Mouse (Mus musculus) induced T-regulatory cell, adult 2 months (primary cell): ENCODE results near the gene Fam47e.

ENCODE experiments used
- DNase-seq: peaks from one replicate; pipeline ENCODE4 v3.0.0-alpha.2; 2012; ENCODE audit warnings: low read depth

Fam47e gene

DNA sequence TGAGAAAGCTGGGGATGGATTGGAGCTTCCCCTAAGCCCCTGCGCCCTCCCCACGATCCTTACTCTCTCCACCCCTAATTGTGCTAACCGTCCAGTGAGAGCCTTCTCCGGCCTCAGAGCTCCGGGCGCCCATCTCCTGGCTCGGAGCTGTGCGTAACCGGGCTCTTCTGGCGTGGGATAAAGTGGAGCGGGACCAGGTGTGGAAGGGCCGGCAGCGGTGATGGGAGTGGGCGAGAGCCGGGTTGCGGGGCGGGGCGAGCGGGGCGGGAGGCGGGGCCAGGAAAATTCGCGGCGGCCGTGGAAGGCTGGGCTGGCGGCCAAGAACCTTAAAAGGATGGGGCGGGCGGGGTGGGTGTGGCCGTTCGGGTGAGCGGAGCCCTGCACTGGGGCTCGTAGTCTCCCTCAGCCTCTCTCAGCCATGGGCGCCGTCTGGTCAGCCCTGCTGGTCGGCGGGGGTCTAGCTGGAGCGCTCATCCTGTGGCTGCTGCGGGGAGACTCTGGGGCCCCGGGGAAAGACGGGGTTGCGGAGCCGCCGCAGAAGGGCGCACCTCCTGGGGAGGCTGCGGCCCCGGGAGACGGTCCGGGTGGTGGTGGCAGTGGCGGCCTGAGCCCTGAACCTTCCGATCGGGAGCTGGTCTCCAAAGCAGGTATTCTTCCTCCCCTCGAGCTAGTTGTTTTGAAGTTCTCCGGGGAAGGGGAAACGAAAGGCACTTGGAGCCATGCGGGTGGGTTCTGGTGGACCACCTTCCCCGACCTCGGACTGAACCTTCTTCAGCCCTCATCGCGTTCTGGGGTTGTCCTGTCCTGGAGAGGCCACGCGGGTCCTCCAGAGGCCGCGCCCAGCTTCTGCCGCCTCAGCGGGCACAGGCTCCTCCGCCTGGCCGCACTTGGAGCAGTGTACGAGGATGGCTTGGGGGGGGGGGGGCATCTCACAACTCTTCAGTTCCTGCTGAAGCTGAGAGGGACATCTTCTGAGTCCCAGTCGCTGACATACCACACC, 48.1 kb downstream of the Fam47e start, which contains the start of gene Stbd1:
Gene Stbd1 (plus strand): TSS at position 351 of the 1,000 bp plus-strand sequence.
- DNase-seq, result peak; percentile 67

DNA sequence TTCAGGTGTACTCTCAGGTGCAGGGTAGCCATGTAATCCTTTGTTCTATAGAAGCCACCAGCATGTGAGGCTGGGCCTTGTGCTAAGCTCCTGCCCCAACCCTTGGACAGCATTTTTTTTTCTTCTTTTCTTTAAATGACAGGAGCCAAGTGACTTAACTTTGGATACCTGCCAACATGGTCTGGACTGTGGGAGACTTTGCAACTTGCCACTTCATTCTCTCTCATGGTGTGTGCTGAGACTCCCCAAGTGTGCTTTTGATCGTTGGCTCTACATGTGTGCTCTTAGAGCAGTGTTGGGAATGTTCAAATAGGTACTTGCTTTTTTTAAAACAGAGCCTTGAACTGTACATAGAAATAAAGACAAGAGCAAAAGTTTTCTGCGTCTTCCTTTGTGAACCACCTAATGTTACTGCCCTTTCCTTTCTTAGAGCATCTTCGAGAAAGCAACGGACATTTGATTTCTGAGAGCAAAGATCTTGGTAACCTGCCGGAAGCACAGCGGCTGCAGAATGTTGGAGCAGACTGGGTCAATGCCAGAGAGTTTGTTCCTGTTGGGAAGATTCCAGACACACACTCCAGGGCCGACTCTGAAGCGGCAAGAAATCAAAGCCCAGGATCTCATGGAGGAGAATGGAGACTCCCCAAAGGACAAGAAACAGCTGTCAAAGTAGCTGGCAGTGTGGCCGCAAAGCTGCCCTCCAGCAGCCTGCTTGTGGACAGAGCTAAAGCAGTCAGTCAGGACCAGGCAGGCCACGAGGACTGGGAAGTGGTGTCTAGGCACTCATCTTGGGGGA, 49.8 kb downstream of the Fam47e start:
- DNase-seq, result no peak

DNA sequence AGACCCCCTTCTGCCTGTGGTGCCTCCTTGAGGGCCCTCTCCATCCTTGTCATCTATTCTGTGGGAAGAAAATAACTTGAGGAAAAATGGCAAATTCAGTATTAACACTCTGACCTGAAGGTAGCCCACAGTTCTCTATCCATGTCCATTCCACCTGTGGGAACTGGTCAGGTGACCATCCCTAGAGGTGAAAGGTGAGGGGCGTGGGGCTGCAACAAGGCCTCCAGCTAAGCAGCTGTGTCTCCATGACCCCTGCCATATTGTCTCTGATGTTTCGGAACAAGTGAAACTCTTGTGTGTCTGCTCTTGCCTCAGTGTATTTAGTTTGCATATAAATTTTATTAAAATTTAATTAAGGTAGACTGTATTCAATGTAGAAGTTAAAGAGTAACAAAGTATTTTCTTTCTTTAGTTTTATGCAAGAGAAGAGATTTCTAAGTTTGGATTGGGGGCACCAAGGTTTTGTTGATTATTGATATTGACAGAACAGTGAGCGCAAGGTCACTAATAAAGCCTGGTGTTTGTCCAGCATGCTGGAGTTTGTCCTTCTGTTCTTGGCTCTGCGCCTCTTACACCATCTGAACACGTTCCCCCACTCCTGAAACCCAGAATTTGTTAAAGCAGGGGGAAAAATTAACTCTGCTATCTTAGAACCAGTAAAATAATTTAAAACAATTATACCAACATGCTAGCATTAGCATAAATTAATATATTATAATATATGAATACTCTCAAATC, 52.8 kb downstream of the Fam47e start:
- no peak for DNase-seq

DNA sequence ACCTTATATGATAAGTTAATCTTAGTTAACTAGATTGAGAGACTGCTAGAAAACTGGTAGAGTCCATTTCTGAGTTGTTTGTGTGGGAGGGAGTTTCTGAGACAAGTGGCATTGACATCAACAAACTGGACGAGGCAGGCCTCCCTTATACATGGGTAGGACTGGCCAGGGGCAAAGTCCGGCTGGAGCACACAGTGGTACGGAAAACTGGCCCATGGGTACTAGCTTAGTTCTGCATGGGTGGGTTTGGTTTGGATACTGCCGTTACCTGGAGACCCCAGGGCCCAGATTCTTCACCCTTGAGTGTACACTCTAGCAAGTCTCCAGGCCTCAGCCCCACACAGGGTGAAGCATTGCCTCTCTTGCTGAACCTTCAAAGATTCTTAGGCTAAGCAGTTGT, 57.9 kb downstream of the Fam47e start:
- no peak for DNase-seq

DNA sequence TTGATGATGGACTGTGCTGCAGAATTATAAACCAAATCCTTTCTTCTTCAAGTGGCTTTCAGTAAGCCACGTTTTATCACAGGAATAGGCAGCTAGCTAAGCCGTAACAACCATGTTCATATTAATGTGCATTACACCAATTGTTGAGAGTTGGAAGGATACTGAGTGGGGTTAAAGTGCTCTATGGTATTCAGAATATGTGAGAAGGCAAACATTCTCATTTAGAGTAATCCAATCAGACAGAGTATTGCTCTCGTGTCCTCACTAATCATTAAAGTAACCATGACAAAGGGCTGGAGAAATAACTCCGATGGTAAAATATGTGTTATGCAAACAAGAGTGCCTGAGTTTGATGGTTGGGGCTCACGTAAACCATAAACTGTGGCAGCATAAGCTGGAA, 67.0 kb downstream of the Fam47e start:
- DNase-seq, result no peak

DNA sequence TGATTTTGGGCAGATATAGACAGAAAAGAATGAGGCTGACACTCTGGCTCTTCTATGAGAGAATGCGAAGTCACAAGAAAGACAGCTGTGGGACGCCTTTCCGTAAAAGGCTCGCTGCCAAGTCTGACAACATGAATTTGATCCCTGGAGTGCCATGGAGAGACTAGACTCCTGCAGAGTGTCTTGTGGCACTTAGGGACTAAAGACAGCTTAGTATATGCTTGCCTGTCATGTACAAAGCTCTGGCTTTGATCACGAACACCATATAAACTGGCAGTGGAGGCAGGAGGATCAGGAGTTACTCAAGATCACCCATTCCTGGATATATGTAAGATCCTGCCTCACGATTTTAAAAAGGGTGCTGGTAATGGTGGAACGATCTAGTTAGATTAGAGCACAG, 73.0 kb downstream of the Fam47e start:
- DNase-seq, result no peak

DNA sequence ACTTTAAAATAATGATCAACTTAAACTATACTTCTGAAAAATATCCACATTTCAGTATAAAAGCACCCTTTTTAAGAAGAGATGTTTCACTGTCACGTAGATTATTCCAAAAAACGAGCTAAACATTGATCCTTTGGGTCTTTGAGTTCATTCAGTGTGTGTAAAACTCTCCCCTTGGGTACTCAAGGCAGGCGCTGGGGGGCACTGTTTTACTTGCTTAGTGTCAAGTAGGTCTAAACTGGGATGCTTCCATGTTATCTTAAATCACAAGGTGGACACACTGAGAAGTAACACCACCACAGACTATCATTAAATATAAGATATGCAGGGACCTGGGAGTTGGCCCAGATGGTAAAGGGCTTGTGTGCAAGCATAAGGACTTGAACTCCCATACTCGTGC, 78.7 kb downstream of the Fam47e start:
- no peak for DNase-seq

DNA sequence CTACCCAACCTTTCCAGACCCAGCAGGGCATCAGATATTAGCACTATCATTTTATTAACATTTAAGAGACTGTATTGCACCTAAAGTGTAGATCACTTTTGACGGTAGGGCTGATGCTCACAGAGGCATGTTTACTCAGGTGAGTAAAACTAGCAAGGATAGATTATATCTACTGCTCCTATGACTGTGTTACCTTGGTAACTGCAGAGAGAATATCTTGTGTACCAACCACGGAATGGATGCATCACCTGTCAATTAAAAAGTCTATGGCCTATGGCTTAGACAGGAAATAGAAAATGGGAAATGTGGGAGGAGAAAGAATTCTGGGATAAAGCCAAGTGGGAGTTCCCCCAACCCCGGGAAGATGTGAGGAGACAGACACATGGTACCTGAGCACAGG, 80.0 kb downstream of the Fam47e start:
- no peak for DNase-seq

DNA sequence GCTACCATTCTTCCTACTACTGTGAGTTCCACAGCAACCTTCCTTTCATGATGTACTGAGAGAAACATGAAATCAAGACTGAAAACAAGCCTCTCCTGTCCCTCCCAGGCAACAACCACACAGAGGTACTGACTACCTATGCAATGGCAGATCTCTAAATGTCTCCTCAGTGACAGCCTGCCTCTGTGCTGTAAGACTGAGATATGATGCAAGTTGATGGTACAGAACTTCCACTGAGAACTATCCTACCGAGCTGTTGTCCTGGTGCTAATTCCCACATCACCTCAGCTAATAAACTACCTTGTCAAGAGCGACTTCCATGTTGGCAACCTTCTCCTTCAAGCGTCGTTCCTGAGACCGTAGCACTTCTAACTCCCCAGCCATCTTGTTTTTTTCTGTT, 81.0 kb downstream of the Fam47e start:
- no peak for DNase-seq

DNA sequence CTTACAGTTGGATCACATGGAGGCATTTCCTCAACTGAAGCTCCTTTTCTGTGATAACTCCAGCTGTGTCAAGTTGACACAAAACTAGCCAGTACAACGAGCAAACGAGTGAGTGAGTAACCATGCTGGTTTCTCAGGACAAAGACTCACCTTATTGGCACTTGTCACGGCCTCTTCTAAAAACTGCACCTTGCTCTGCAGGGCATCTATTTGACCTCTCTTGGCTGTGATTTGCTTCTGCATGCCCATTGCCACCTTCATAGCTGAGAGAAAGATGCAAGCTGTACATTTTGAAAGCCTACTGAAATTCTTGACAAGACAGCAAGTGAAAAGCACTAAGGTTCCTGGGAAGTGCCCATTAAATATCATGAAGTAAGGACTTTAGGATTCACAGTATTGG, 86.0 kb downstream of the Fam47e start:
- DNase-seq, result no peak
